In genomic region chr9:65695646-65696045, GRCm38 (mm10) we compare ENCODE assay signal across 8 mouse cellular contexts. TPM values are rescaled to one million over a fixed set of nuclear protein-coding genes. Genes with fewer than 3 reads are reported as not detected.
DNase-seq lines count a peak whose midpoint lies in the region; ATAC-seq and TF ChIP-seq lines count a peak whose summit lies in the region.

No protein-coding gene starts in this region.

- no peak for DNase-seq in cerebellum, postnatal 4 days (ENCODE audit: low spot score in 2 of 2)
- DNase-seq in right cerebral cortex, adult 2 months (ENCODE audit: low spot score in 2 of 2), result peak; percentile 70 to 73
- no peak for DNase-seq in right cerebral cortex, postnatal 4 days
- DNase-seq in heart, postnatal 0 days (ENCODE audit: low spot score), result peak; percentile 78
- peak; percentile 59 to 81 for DNase-seq in left cerebral cortex, adult 9 months (ENCODE audit: low spot score in 2 of 2)
- no peak for DNase-seq in gastrocnemius, postnatal 10 days

- H3K4me1 ChIP-seq in heart, postnatal 0 days (ENCODE audit: control insufficient read depth, insufficient read depth), result 0 out of 2 replicates have a peak, but pooled peaks cover 8% of the 10 kb centered on the region
- H3K4me1 ChIP-seq in stomach, embryonic 14.5 days (ENCODE audit: control insufficient read depth, insufficient read depth, low read length), result peaks cover 4% of the 10 kb centered on the region; the same call in 1 of the 2 replicates

- H3K9me3 ChIP-seq in heart, postnatal 0 days (replicated peaks; ENCODE audit: control insufficient read depth, low read length), result no peaks in the 10 kb centered on the region
- H3K9me3 ChIP-seq in stomach, embryonic 14.5 days (ENCODE audit: control insufficient read depth, low read depth, low read length), result no peaks in the 10 kb centered on the region

- peak; percentile 79 for TF ChIP-seq CTCF in heart, postnatal 0 days (IDR thresholded peaks at IDR 0.05; ENCODE audit: low read depth)

- no peak overlapping the region for H3K4me2 ChIP-seq in heart, postnatal 0 days (ENCODE audit: low read depth, low read length)
- no peak overlapping the region for H3K4me2 ChIP-seq in stomach, embryonic 14.5 days (replicated peaks; ENCODE audit: low read depth, low read length)

- WGBS in heart, postnatal 0 days, result 23% methylated on average over 3 of the region's 3 CpGs
- WGBS in stomach, embryonic 14.5 days, result 57% methylated on average over 3 of the region's 3 CpGs

- no peak overlapping the region for H3K9ac ChIP-seq in heart, postnatal 0 days (replicated peaks; ENCODE audit: low read depth, low read length)
- H3K9ac ChIP-seq in stomach, embryonic 14.5 days (replicated peaks; ENCODE audit: low read depth, low read length), result no peak overlapping the region

- ATAC-seq in cerebellum, adult (ENCODE audit: insufficient number of reproducible peaks, low FRiP score, low TSS enrichment), result peak; percentile 61; the same call in 1 of the 2 replicates
- peak; percentile 53 for ATAC-seq in heart, postnatal 0 days (ENCODE audit: insufficient read depth, low read depth)
- no peak for ATAC-seq in stomach, embryonic 14.5 days (ENCODE audit: insufficient number of reproducible peaks, insufficient read depth, low FRiP score, low read depth)

- no peak overlapping the region for H3K4me3 ChIP-seq in heart, postnatal 0 days (ENCODE audit: low read depth, low read length)
- no peak overlapping the region for H3K4me3 ChIP-seq in stomach, embryonic 14.5 days (ENCODE audit: low read depth, low read length)

- peak overlapping the region; percentile 57 for H3K27ac ChIP-seq in heart, postnatal 0 days (ENCODE audit: low read depth)
- H3K27ac ChIP-seq in stomach, embryonic 14.5 days (ENCODE audit: low read length), result peak overlapping the region; percentile 52; the same call in 1 of the 2 replicates

- TF ChIP-seq EP300 in heart, postnatal 0 days (IDR thresholded peaks at IDR 0.05; ENCODE audit: low read depth), result no peak

- H3K36me3 ChIP-seq in heart, postnatal 0 days (replicated peaks; ENCODE audit: control insufficient read depth, insufficient read depth, low read length), result peaks cover 76% of the 10 kb centered on the region
- H3K36me3 ChIP-seq in stomach, embryonic 14.5 days (ENCODE audit: control insufficient read depth, insufficient read depth, low read length), result peaks cover 60% of the 10 kb centered on the region

- H3K27me3 ChIP-seq in heart, postnatal 0 days (ENCODE audit: control insufficient read depth, insufficient read depth, low read length), result no peaks in the 10 kb centered on the region
- no peaks in the 10 kb centered on the region for H3K27me3 ChIP-seq in stomach, embryonic 14.5 days (ENCODE audit: control insufficient read depth, insufficient read depth, low read length)

RNA-seq across cellular contexts. Expression of gene Oaz2, which starts 27.8 kb away (rescaled TPM):
- 317 and 350 TPM in 2 replicates for total RNA-seq in heart, postnatal 0 days (2014; rRNA removed; ENCODE audit: low replicate concordance)
- polyA plus RNA-seq in heart, postnatal 0 days (2015; fragmentation: Nextera tagmentation; extraction: Ambion mirVana), result 293 TPM in 2 replicates
- polyA plus RNA-seq in stomach, embryonic 14.5 days (2014; fragmentation: Nextera tagmentation; extraction: Ambion mirVana), result 182 and 190 TPM in 2 replicates
- total RNA-seq in gastrocnemius, postnatal 10 days (2021), result 100 to 1,000 TPM; 248 to 260 TPM

Comparison
In these comparisons a context has a peak if more than half of its experiments do, and no peak if none do; other contexts are left out.
1. DNase-seq: peak in right cerebral cortex, adult 2 months (2 of 2), heart, postnatal 0 days (single experiment) and left cerebral cortex, adult 9 months (2 of 2); none in cerebellum, postnatal 4 days (0 of 2), right cerebral cortex, postnatal 4 days (single experiment) and gastrocnemius, postnatal 10 days (single experiment).